ENCODE assay signal across 9 mouse cellular contexts in genomic region chrX:157547082-157547481, GRCm38 (mm10). TPM values are rescaled to one million over a fixed set of nuclear protein-coding genes. Genes with fewer than 3 reads are reported as not detected.
DNase-seq lines count a peak whose midpoint lies in the region; ATAC-seq and TF ChIP-seq lines count a peak whose summit lies in the region.
"Had no signal": no experiment of that assay in that cellular context is flagged by ENCODE, and none has a peak within 500 bp of the region (broad histone marks: within the 10 kb centered on the region; RNA-seq: fewer than 3 reads in every experiment).

No protein-coding gene starts in this region.

- no peaks in the 10 kb centered on the region for H3K27me3 ChIP-seq in forebrain, postnatal 0 days (ENCODE audit: insufficient read depth, low read length)
- H3K27me3 ChIP-seq in liver, embryonic 11.5 days (replicated peaks; ENCODE audit: control insufficient read depth, insufficient read depth, low read length) = no peaks in the 10 kb centered on the region
- no peaks in the 10 kb centered on the region for H3K27me3 ChIP-seq in neural tube, embryonic 13.5 days

- H3K36me3 ChIP-seq in forebrain, postnatal 0 days (ENCODE audit: insufficient read depth) = no peaks in the 10 kb centered on the region
- H3K36me3 ChIP-seq in liver, embryonic 11.5 days (ENCODE audit: control insufficient read depth, insufficient read depth, low read length) = no peaks in the 10 kb centered on the region
- H3K36me3 ChIP-seq in neural tube, embryonic 13.5 days = no peaks in the 10 kb centered on the region

- DNase-seq in adrenal gland, postnatal 14 days = peak; percentile 3
- no peak for DNase-seq in adrenal gland, adult (ENCODE audit: inconsistent age in 2 of 2, low spot score in 1 of 2)
- no peak for DNase-seq in forebrain, postnatal 0 days
- DNase-seq in liver, embryonic 11.5 days (ENCODE audit: low spot score) = no peak
- no peak for DNase-seq in ovary, postnatal 14 days (ENCODE audit: low spot score)
- no peak for DNase-seq in layer of hippocampus, postnatal 10 days (ENCODE audit: low spot score in 2 of 2)
- no peak for DNase-seq in gastrocnemius, postnatal 25 days
- DNase-seq: layer of hippocampus, postnatal 36 days had no signal

- no peak overlapping the region for H3K9ac ChIP-seq in forebrain, postnatal 0 days
- H3K9ac ChIP-seq in liver, embryonic 11.5 days (ENCODE audit: low read depth, low read length) = no peak overlapping the region
- H3K9ac ChIP-seq in neural tube, embryonic 13.5 days = no peak overlapping the region

- H3K4me3 ChIP-seq in forebrain, postnatal 0 days (ENCODE audit: low read depth, low read length) = no peak overlapping the region
- no peak overlapping the region for H3K4me3 ChIP-seq in liver, embryonic 11.5 days (ENCODE audit: low read depth, low read length)
- H3K4me3 ChIP-seq in neural tube, embryonic 13.5 days = no peak overlapping the region

- TF ChIP-seq CTCF in forebrain, postnatal 0 days (IDR thresholded peaks at IDR 0.05; ENCODE audit: low read depth) = no peak

- no peaks in the 10 kb centered on the region for H3K9me3 ChIP-seq in forebrain, postnatal 0 days (ENCODE audit: low read length)
- no peaks in the 10 kb centered on the region for H3K9me3 ChIP-seq in liver, embryonic 11.5 days (ENCODE audit: control insufficient read depth, low read length)
- H3K9me3 ChIP-seq in neural tube, embryonic 13.5 days = no peaks in the 10 kb centered on the region

- no peaks in the 10 kb centered on the region for H3K4me1 ChIP-seq in forebrain, postnatal 0 days (ENCODE audit: insufficient read depth)
- no peaks in the 10 kb centered on the region for H3K4me1 ChIP-seq in liver, embryonic 11.5 days (replicated peaks; ENCODE audit: control insufficient read depth, insufficient read depth, low read length)
- H3K4me1 ChIP-seq in neural tube, embryonic 13.5 days (replicated peaks) = 0 out of 2 replicates have a peak, but pooled peaks cover 3% of the 10 kb centered on the region

- no peak overlapping the region for H3K27ac ChIP-seq in forebrain, postnatal 0 days (ENCODE audit: low read depth, low read length)
- no peak overlapping the region for H3K27ac ChIP-seq in liver, embryonic 11.5 days (ENCODE audit: low read depth, low read length)
- H3K27ac ChIP-seq in neural tube, embryonic 13.5 days (replicated peaks) = no peak overlapping the region

- peak; percentile 48; the same call in 1 of the 2 replicates for ATAC-seq in forebrain, postnatal 0 days
- peak; percentile 60 for ATAC-seq in liver, embryonic 11.5 days (replicated peaks; ENCODE audit: low FRiP score)
- ATAC-seq in neural tube, embryonic 13.5 days (ENCODE audit: low read depth) = peak; percentile 65

- whole genome bisulfite sequencing in forebrain, postnatal 0 days = 30% methylated on average over 3 of the region's 3 CpGs
- 44% methylated on average over 3 of the region's 3 CpGs for WGBS in liver, embryonic 11.5 days
- 18% methylated on average over 3 of the region's 3 CpGs for WGBS in neural tube, embryonic 13.5 days

- H3K4me2 ChIP-seq in forebrain, postnatal 0 days (ENCODE audit: low read depth) = no peak overlapping the region
- no peak overlapping the region for H3K4me2 ChIP-seq in liver, embryonic 11.5 days
- no peak overlapping the region for H3K4me2 ChIP-seq in neural tube, embryonic 13.5 days

RNA-seq across cellular contexts. Expression of gene Yy2, which starts 21.7 kb away (rescaled TPM):
- total RNA-seq in adrenal gland, postnatal 14 days (2021) = 0.11 and 1.3 TPM in 2 replicates
- total RNA-seq in forebrain, postnatal 0 days (2014; rRNA removed) = 1.5 and 4.1 TPM in 2 replicates
- polyA plus RNA-seq in forebrain, postnatal 0 days (2015; fragmentation: Nextera tagmentation; extraction: Ambion mirVana) = 1.3 and 1.8 TPM in 2 replicates
- 4.1 and 4.2 TPM in 2 replicates for polyA plus RNA-seq in liver, embryonic 11.5 days (2014; fragmentation: Nextera tagmentation; extraction: Ambion mirVana)
- polyA plus RNA-seq in neural tube, embryonic 13.5 days (2015; fragmentation: Nextera tagmentation; extraction: Ambion mirVana) = 2.3 and 2.9 TPM in 2 replicates
- total RNA-seq in layer of hippocampus, postnatal 10 days (2021) = not detected
- total RNA-seq in gastrocnemius, postnatal 25 days (2021) = under 1 TPM; 0.38 to 0.79 TPM
- total RNA-seq: layer of hippocampus, postnatal 36 days had no signal

RNA-seq across cellular contexts. Expression of gene Mbtps2, which starts 51.4 kb away (rescaled TPM):
- total RNA-seq in adrenal gland, postnatal 14 days (2021) = 22.2 and 23.4 TPM in 2 replicates
- 15.0 and 19.0 TPM in 2 replicates for total RNA-seq in forebrain, postnatal 0 days (2014; rRNA removed)
- polyA plus RNA-seq in forebrain, postnatal 0 days (2015; fragmentation: Nextera tagmentation; extraction: Ambion mirVana) = 20.0 and 24.9 TPM in 2 replicates
- polyA plus RNA-seq in liver, embryonic 11.5 days (2014; fragmentation: Nextera tagmentation; extraction: Ambion mirVana) = 19.5 and 21.2 TPM in 2 replicates
- polyA plus RNA-seq in neural tube, embryonic 13.5 days (2015; fragmentation: Nextera tagmentation; extraction: Ambion mirVana) = 32.1 and 36.6 TPM in 2 replicates
- 10 to 100 TPM; 33.8 to 38.5 TPM for total RNA-seq in layer of hippocampus, postnatal 10 days (2021)
- 10 to 100 TPM; 11.4 to 12.8 TPM for total RNA-seq in gastrocnemius, postnatal 25 days (2021)

RNA-seq across cellular contexts. Expression of gene Sms, which starts 55.0 kb away (rescaled TPM):
- 14.7 and 21.9 TPM in 2 replicates for total RNA-seq in adrenal gland, postnatal 14 days (2021)
- 153 and 154 TPM in 2 replicates for total RNA-seq in forebrain, postnatal 0 days (2014; rRNA removed)
- 146 and 159 TPM in 2 replicates for polyA plus RNA-seq in forebrain, postnatal 0 days (2015; fragmentation: Nextera tagmentation; extraction: Ambion mirVana)
- polyA plus RNA-seq in liver, embryonic 11.5 days (2014; fragmentation: Nextera tagmentation; extraction: Ambion mirVana) = 63.3 and 63.6 TPM in 2 replicates
- 112 and 125 TPM in 2 replicates for polyA plus RNA-seq in neural tube, embryonic 13.5 days (2015; fragmentation: Nextera tagmentation; extraction: Ambion mirVana)
- total RNA-seq in layer of hippocampus, postnatal 10 days (2021) = 100 to 1,000 TPM in 1 of 2 experiments, 10 to 100 TPM in 1; 89.3 to 102 TPM
- 10 to 100 TPM; 41.5 to 47.8 TPM for total RNA-seq in gastrocnemius, postnatal 25 days (2021)
